Mouse (Mus musculus): Measurements from ENCODE around the gene Fuz. TPM values are rescaled to one million over a fixed set of nuclear protein-coding genes. Genes with fewer than 3 reads are reported as not detected.

Fuz gene
- 9.8 TPM for polyA plus RNA-seq (2012; fragmentation: generic; extraction: Trizol)
- long read RNA-seq, experiment 1, partial matches to known transcripts: 3 of 9 reads
- long read RNA-seq, experiment 1, other reads (novel, unspliced or antisense): 0 of 9 reads
- long read RNA-seq, experiment 2, transcript Fuz-201 (11 exons, 1,698 nt): major isoform, 10 of 13 reads
- long read RNA-seq, experiment 2, partial matches to known transcripts: 0 of 13 reads
- long read RNA-seq, experiment 2, other reads (novel, unspliced or antisense): 3 of 13 reads

DNA sequence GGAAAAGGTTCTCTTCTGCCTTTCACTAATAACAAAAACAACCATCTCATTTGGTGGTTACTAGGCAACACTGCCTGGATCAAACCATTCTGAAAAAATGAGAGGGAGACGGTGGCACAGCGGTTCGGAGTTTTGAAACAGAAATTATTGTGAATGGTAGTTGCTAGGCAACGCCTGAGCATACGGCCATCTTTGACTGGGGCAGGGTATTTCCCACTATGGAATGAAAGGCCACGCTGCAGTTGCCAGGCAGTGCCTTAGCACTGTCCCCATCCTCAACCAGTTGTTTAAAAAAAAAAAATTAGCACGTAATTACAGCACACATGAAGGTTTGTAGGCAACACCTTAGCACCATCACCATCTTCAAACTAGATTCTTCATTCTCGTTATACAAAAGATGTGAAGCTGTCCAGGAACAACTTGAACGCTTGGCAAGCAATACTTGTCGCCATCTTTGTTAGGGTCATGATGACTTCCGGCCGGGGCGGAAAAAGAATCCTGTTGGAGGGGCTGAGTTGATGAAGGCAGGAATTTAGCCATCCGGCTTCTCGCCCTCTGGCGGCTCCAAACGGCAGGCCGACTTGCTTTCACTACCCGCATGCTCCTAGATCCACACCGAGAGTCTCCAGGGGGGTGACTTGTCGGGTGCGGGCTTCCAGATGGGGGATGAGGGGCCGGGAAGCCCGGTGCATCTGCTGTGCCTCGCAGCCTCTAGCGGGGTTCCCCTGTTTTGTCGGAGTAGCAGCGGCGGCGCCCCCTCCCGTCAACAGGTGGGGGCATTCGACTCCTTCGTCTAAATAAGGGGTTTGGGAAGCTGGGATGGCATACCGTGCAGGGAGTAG is at the start of gene Fuz:
Gene Fuz, plus strand, starts transcription at position 487 of the 842 bp plus-strand sequence.
- Histone ChIP-seq H3ac (ENCODE audit: control insufficient read depth, insufficient read length, low read depth) (peak within 1 kb of the TSS; percentile 72), H3K27me3 (ENCODE audit: control insufficient read depth, insufficient read depth, insufficient read length) (no peaks in the 10 kb centered on the region), H3K79me2 (ENCODE audit: control insufficient read depth, insufficient read depth) (peaks cover 14% of the 10 kb centered on the region), H3K4me3 (ENCODE audit: insufficient read depth, poor library complexity, severe bottlenecking) (peak within 1 kb of the TSS; percentile 45), H3K36me3 (ENCODE audit: control insufficient read depth, insufficient read depth) (no peaks in the 10 kb centered on the region), H3K79me3 (ENCODE audit: low read depth) (peaks cover 12% of the 10 kb centered on the region)
- TF ChIP-seq FOSL1 (IDR thresholded peaks at IDR 0.05; ENCODE audit: insufficient read depth, low read length, poor library complexity, severe bottlenecking): no peak
- no peak for TF ChIP-seq MAX (IDR thresholded peaks at IDR 0.05)
- peak; percentile 12 for TF ChIP-seq CTCF (IDR thresholded peaks at IDR 0.05; ENCODE audit: control insufficient read depth, insufficient read depth, insufficient read length)

DNA sequence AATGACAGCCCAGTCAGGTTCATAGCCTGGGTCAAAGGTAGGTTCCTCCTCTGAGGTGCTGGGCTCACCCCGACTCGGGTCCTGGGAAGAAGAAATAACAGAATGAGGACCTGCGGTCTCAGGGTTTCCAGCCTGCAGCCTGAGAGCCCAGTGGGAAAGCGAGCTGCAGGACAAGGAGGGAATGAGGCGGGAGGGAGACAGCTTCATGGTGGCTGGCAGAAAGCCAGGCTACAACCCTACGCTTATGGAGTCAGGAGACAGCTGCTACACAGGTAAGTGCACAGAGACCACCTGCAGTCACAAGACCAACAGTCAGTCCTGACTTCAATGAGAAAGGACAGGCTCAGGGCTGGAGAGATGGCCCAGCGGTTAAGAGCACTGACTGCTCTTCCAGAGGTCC is 49.1 kb upstream of the Fuz start:
- no peak overlapping the region for H3ac ChIP-seq (ENCODE audit: control insufficient read depth, insufficient read length, low read depth)
- TF ChIP-seq MYOD1 (IDR thresholded peaks at IDR 0.05; ENCODE audit: control insufficient read depth, insufficient read length, low read depth) (no peak), CTCF (IDR thresholded peaks at IDR 0.05; ENCODE audit: control insufficient read depth, insufficient read depth, insufficient read length) (no peak)
- H3K4me3 ChIP-seq (ENCODE audit: insufficient read depth, poor library complexity, severe bottlenecking): no peak overlapping the region
- peaks cover 34% of the 10 kb centered on the region for H3K79me2 ChIP-seq (ENCODE audit: control insufficient read depth, insufficient read depth)
- peaks cover 16% of the 10 kb centered on the region for H3K79me3 ChIP-seq (ENCODE audit: low read depth)
- H3K27me3 ChIP-seq (ENCODE audit: control insufficient read depth, insufficient read depth, insufficient read length): no peaks in the 10 kb centered on the region
- peaks cover 7% of the 10 kb centered on the region for H3K36me3 ChIP-seq (ENCODE audit: control insufficient read depth, insufficient read depth)

GRCm38 (mm10) chr7:44847772-44848171 is 48.1 kb upstream of the Fuz start:
- Histone ChIP-seq H3K4me3 (ENCODE audit: insufficient read depth, poor library complexity, severe bottlenecking) (peak overlapping the region; percentile 82), H3K36me3 (ENCODE audit: control insufficient read depth, insufficient read depth) (peaks cover 10% of the 10 kb centered on the region), H3K27me3 (ENCODE audit: control insufficient read depth, insufficient read depth, insufficient read length) (no peaks in the 10 kb centered on the region), H3ac (ENCODE audit: control insufficient read depth, insufficient read length, low read depth) (no peak overlapping the region), H3K79me3 (ENCODE audit: low read depth) (peaks cover 18% of the 10 kb centered on the region), H3K79me2 (ENCODE audit: control insufficient read depth, insufficient read depth) (peaks cover 42% of the 10 kb centered on the region)
- TF ChIP-seq MAX (IDR thresholded peaks at IDR 0.05): no peak
- no peak for TF ChIP-seq USF1 (IDR thresholded peaks at IDR 0.05; ENCODE audit: low read depth)
- no peak for TF ChIP-seq MYOG (IDR thresholded peaks at IDR 0.05; ENCODE audit: control insufficient read depth, extremely low read depth, insufficient read length)
- no peak for TF ChIP-seq CEBPB (IDR thresholded peaks at IDR 0.05; ENCODE audit: low read depth)
- no peak for TF ChIP-seq CTCF (IDR thresholded peaks at IDR 0.05; ENCODE audit: control insufficient read depth, insufficient read depth, insufficient read length)
- no peak for TF ChIP-seq FOSL1 (IDR thresholded peaks at IDR 0.05; ENCODE audit: insufficient read depth, low read length, poor library complexity, severe bottlenecking)
- TF ChIP-seq MYOD1 (IDR thresholded peaks at IDR 0.05; ENCODE audit: control insufficient read depth, insufficient read length, low read depth): no peak

DNA sequence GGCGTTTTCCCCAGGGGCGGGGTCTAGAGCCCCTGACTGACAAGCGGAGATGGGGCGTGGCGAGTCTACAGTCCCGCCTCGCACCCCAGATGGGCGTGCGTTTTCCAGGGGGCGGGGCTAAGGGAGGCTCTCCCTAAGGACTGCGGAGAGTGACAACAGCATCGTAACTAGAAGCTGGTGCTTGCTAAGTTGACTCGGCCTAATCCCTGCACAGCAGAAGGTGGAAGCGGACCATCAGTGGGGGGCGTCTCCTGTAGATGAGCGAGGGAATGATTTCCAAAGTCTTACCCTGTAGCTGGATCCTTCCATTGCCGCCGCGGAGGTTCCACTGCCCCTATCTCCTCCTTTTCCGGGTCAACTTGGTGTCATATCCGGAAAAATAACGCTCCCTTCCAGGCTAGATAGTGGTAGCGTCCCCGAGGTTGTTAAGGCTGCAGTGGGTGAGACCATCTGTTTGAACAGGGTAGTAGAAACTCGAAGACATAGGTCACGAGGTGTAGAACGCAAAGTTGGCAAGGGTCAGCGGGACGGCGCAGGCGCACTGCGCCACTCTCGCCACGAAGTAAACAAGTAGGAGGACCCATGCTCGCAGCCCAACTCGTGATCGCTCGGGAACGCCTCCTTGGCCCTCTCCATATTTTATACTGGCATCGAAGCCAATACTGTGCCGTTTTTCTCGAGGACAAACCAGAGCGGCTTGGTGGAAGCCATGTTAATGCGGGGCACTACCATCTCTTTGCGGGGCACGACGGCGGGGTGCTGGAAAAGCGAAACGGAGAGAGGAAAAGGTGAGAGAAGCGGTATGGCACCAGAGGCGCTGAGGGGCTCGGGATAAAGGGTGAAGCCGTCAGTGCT is 47.1 kb upstream of the Fuz start, which contains the start of the genes Akt1s1 and Tbc1d17:
Gene Akt1s1, plus strand, starts transcription at position 431 of the 855 bp plus-strand sequence.
Gene Tbc1d17, minus strand, starts transcription at position 519 of the 855 bp plus-strand sequence.
- Histone ChIP-seq H3K27me3 (ENCODE audit: control insufficient read depth, insufficient read depth, insufficient read length) (no peaks in the 10 kb centered on the region), H3K79me2 (ENCODE audit: control insufficient read depth, insufficient read depth) (peaks cover 52% of the 10 kb centered on the region), H3K4me3 (ENCODE audit: insufficient read depth, poor library complexity, severe bottlenecking) (peak within 1 kb of the TSS; percentile 82), H3K36me3 (ENCODE audit: control insufficient read depth, insufficient read depth) (peaks cover 17% of the 10 kb centered on the region), H3K79me3 (ENCODE audit: low read depth) (peaks cover 24% of the 10 kb centered on the region), H3ac (ENCODE audit: control insufficient read depth, insufficient read length, low read depth) (peak within 1 kb of the TSS; percentile 93)
- peak; percentile 89 for TF ChIP-seq USF1 (IDR thresholded peaks at IDR 0.05; ENCODE audit: low read depth)
- TF ChIP-seq MAX (IDR thresholded peaks at IDR 0.05): peak; percentile 94
- TF ChIP-seq FOSL1 (IDR thresholded peaks at IDR 0.05; ENCODE audit: insufficient read depth, low read length, poor library complexity, severe bottlenecking): no peak
- no peak for TF ChIP-seq CEBPB (IDR thresholded peaks at IDR 0.05; ENCODE audit: low read depth)
- no peak for TF ChIP-seq CTCF (IDR thresholded peaks at IDR 0.05; ENCODE audit: control insufficient read depth, insufficient read depth, insufficient read length)
- TF ChIP-seq MYOG (IDR thresholded peaks at IDR 0.05; ENCODE audit: control insufficient read depth, extremely low read depth, insufficient read length): no peak
- no peak for TF ChIP-seq MYOD1 (IDR thresholded peaks at IDR 0.05; ENCODE audit: control insufficient read depth, insufficient read length, low read depth)

- H3K79me3 ChIP-seq (ENCODE audit: low read depth): peaks cover 24% of the 10 kb centered on the region
- peaks cover 17% of the 10 kb centered on the region for H3K36me3 ChIP-seq (ENCODE audit: control insufficient read depth, insufficient read depth)
- H3ac ChIP-seq (ENCODE audit: control insufficient read depth, insufficient read length, low read depth): peak overlapping the region; percentile 93
- peaks cover 53% of the 10 kb centered on the region for H3K79me2 ChIP-seq (ENCODE audit: control insufficient read depth, insufficient read depth)
- no peaks in the 10 kb centered on the region for H3K27me3 ChIP-seq (ENCODE audit: control insufficient read depth, insufficient read depth, insufficient read length)
- H3K4me3 ChIP-seq (ENCODE audit: insufficient read depth, poor library complexity, severe bottlenecking): peak overlapping the region; percentile 82
- TF ChIP-seq MAX (IDR thresholded peaks at IDR 0.05) (peak; percentile 60), CEBPB (IDR thresholded peaks at IDR 0.05; ENCODE audit: low read depth) (peak; percentile 56), USF1 (IDR thresholded peaks at IDR 0.05; ENCODE audit: low read depth) (peak; percentile 46), CTCF (IDR thresholded peaks at IDR 0.05; ENCODE audit: control insufficient read depth, insufficient read depth, insufficient read length) (no peak), MYOG (IDR thresholded peaks at IDR 0.05; ENCODE audit: control insufficient read depth, extremely low read depth, insufficient read length) (no peak), FOSL1 (IDR thresholded peaks at IDR 0.05; ENCODE audit: insufficient read depth, low read length, poor library complexity, severe bottlenecking) (no peak), MYOD1 (IDR thresholded peaks at IDR 0.05; ENCODE audit: control insufficient read depth, insufficient read length, low read depth) (no peak)
These were observed 46.3 kb upstream of the Fuz start for GRCm38 (mm10) chr7:44849416-44850111.

Measured in C2C12 (cell line).